Mouse (Mus musculus): ENCODE data around the gene Ppp1r9a. TPM values are rescaled to one million over a fixed set of nuclear protein-coding genes. Genes with fewer than 3 reads are reported as not detected.
"Not testable (repeated sequence)": the region's sequence is repeated elsewhere in the genome, so short reads cannot be mapped to it uniquely, and the experiment has no call there.

The Ppp1r9a gene
- polyA plus RNA-seq, 1 experiment from 2014 or later = 17.8 TPM

GRCm38 (mm10) chr6:4923791-4924190 is 21.1 kb downstream of the Ppp1r9a start:
- not testable (repeated sequence) for H3K9me3 ChIP-seq; H3K27me3 ChIP-seq (replicated peaks; ENCODE audit: low read depth, poor library complexity, severe bottlenecking); H3K27ac ChIP-seq (replicated peaks); H3K4me3 ChIP-seq; DNase-seq (ENCODE audit: low spot score)
- Histone ChIP-seq H3K36me3 (replicated peaks) (peaks cover 26% of the 10 kb centered on the region), H3K4me1 (peaks cover 15% of the 10 kb centered on the region)

GRCm38 (mm10) chr6:4925966-4926687 is 23.4 kb downstream of the Ppp1r9a start:
- DNase-seq (ENCODE audit: low spot score) = no peak
- H3K4me3 ChIP-seq = no peak overlapping the region
- H3K9me3 ChIP-seq = no peaks in the 10 kb centered on the region
- H3K36me3 ChIP-seq (replicated peaks) = peaks cover 10% of the 10 kb centered on the region
- peaks cover 21% of the 10 kb centered on the region for H3K4me1 ChIP-seq
- WGBS = 70% methylated on average over 14 of the region's 14 CpGs
- peak overlapping the region; percentile 12; the same call in 1 of the 2 replicates for H3K27ac ChIP-seq (replicated peaks)
- H3K27me3 ChIP-seq (replicated peaks; ENCODE audit: low read depth, poor library complexity, severe bottlenecking) = no peaks in the 10 kb centered on the region

- Histone ChIP-seq H3K27me3 (replicated peaks; ENCODE audit: low read depth, poor library complexity, severe bottlenecking) (no peaks in the 10 kb centered on the region), H3K4me1 (peaks cover 21% of the 10 kb centered on the region), H3K27ac (replicated peaks) (no peak overlapping the region), H3K4me3 (no peak overlapping the region), H3K36me3 (replicated peaks) (peaks cover under 1% of the 10 kb centered on the region; the same call in 1 of the 2 replicates), H3K9me3 (no peaks in the 10 kb centered on the region)
- DNase-seq (ENCODE audit: low spot score) = no peak
- WGBS = 80% methylated on average over 3 of the region's 3 CpGs
Observed at GRCm38 (mm10) chr6:4930321-4930720, 27.6 kb downstream of the Ppp1r9a start.

- peak overlapping the region; percentile 80 for H3K27ac ChIP-seq (replicated peaks)
- WGBS = 9% methylated on average over 3 of the region's 3 CpGs
- peak; percentile 36 for DNase-seq (ENCODE audit: low spot score)
Observed at GRCm38 (mm10) chr6:4938901-4939300, 36.2 kb downstream of the Ppp1r9a start.

GRCm38 (mm10) chr6:4940086-4940485 is 37.4 kb downstream of the Ppp1r9a start:
- no peak overlapping the region for H3K4me3 ChIP-seq
- peaks cover 49% of the 10 kb centered on the region for H3K4me1 ChIP-seq
- no peaks in the 10 kb centered on the region for H3K27me3 ChIP-seq (replicated peaks; ENCODE audit: low read depth, poor library complexity, severe bottlenecking)
- DNase-seq (ENCODE audit: low spot score) = no peak
- H3K27ac ChIP-seq (replicated peaks) = peak overlapping the region; percentile 80
- no peaks in the 10 kb centered on the region for H3K9me3 ChIP-seq
- peaks cover 5% of the 10 kb centered on the region; the same call in 1 of the 2 replicates for H3K36me3 ChIP-seq (replicated peaks)
- 49% methylated on average over 6 of the region's 6 CpGs for WGBS

More at GRCm38 (mm10) chr6:4938901-4939300, 36.2 kb downstream of the Ppp1r9a start:
- Histone ChIP-seq H3K9me3 (no peaks in the 10 kb centered on the region), H3K27me3 (replicated peaks; ENCODE audit: low read depth, poor library complexity, severe bottlenecking) (no peaks in the 10 kb centered on the region), H3K4me1 (peaks cover 49% of the 10 kb centered on the region), H3K4me3 (no peak overlapping the region), H3K36me3 (replicated peaks) (peaks cover 5% of the 10 kb centered on the region; the same call in 1 of the 2 replicates)

GRCm38 (mm10) chr6:4940639-4941038 is 37.9 kb downstream of the Ppp1r9a start:
- 93% methylated on average over 9 of the region's 9 CpGs for WGBS
- peak overlapping the region; percentile 76 for H3K27ac ChIP-seq (replicated peaks)
- no peak for DNase-seq (ENCODE audit: low spot score)

GRCm38 (mm10) chr6:4943821-4944220 is 41.1 kb downstream of the Ppp1r9a start:
- Histone ChIP-seq H3K4me1 (peaks cover 24% of the 10 kb centered on the region), H3K27ac (replicated peaks) (no peak overlapping the region), H3K9me3 (no peaks in the 10 kb centered on the region), H3K36me3 (replicated peaks) (peaks cover 5% of the 10 kb centered on the region; the same call in 1 of the 2 replicates), H3K4me3 (no peak overlapping the region), H3K27me3 (replicated peaks; ENCODE audit: low read depth, poor library complexity, severe bottlenecking) (no peaks in the 10 kb centered on the region)
- no peak for DNase-seq (ENCODE audit: low spot score)
- 96% methylated on average over 2 of the region's 2 CpGs for WGBS

More at GRCm38 (mm10) chr6:4940639-4941038, 37.9 kb downstream of the Ppp1r9a start:
- no peak overlapping the region for H3K4me3 ChIP-seq
- H3K9me3 ChIP-seq = no peaks in the 10 kb centered on the region
- H3K36me3 ChIP-seq (replicated peaks) = peaks cover 5% of the 10 kb centered on the region; the same call in 1 of the 2 replicates
- peaks cover 47% of the 10 kb centered on the region for H3K4me1 ChIP-seq
- H3K27me3 ChIP-seq (replicated peaks; ENCODE audit: low read depth, poor library complexity, severe bottlenecking) = no peaks in the 10 kb centered on the region

- WGBS = 91% methylated on average over 4 of the region's 4 CpGs
- no peaks in the 10 kb centered on the region for H3K27me3 ChIP-seq (replicated peaks; ENCODE audit: low read depth, poor library complexity, severe bottlenecking)
- no peaks in the 10 kb centered on the region for H3K36me3 ChIP-seq (replicated peaks)
- DNase-seq (ENCODE audit: low spot score) = no peak
- H3K4me1 ChIP-seq = peaks cover 45% of the 10 kb centered on the region
- H3K9me3 ChIP-seq = no peaks in the 10 kb centered on the region
- H3K27ac ChIP-seq (replicated peaks) = peak overlapping the region; percentile 65
- H3K4me3 ChIP-seq = no peak overlapping the region
Observed at GRCm38 (mm10) chr6:4948056-4948455, 45.3 kb downstream of the Ppp1r9a start.

- peak; percentile 53 for DNase-seq (ENCODE audit: low spot score)
- H3K4me1 ChIP-seq = peaks cover 49% of the 10 kb centered on the region
- H3K36me3 ChIP-seq (replicated peaks) = no peaks in the 10 kb centered on the region
- H3K4me3 ChIP-seq = no peak overlapping the region
- H3K9me3 ChIP-seq = no peaks in the 10 kb centered on the region
- H3K27ac ChIP-seq (replicated peaks) = peak overlapping the region; percentile 7; the same call in 1 of the 2 replicates
- WGBS = 41% methylated on average over 4 of the region's 4 CpGs
- no peaks in the 10 kb centered on the region for H3K27me3 ChIP-seq (replicated peaks; ENCODE audit: low read depth, poor library complexity, severe bottlenecking)
Observed at GRCm38 (mm10) chr6:4949701-4950100, 47.0 kb downstream of the Ppp1r9a start.

GRCm38 (mm10) chr6:4953028-4953719 is 50.5 kb downstream of the Ppp1r9a start:
- peak overlapping the region; percentile 62 for H3K27ac ChIP-seq (replicated peaks)
- 62% methylated on average over 14 of the region's 14 CpGs for whole genome bisulfite sequencing
- H3K4me1 ChIP-seq = peaks cover 46% of the 10 kb centered on the region
- H3K36me3 ChIP-seq (replicated peaks) = 0 out of 2 replicates have a peak, but pooled peaks cover 4% of the 10 kb centered on the region
- H3K27me3 ChIP-seq (replicated peaks; ENCODE audit: low read depth, poor library complexity, severe bottlenecking) = no peaks in the 10 kb centered on the region
- peak; percentile 37 for DNase-seq (ENCODE audit: low spot score)
- no peaks in the 10 kb centered on the region for H3K9me3 ChIP-seq
- no peak overlapping the region for H3K4me3 ChIP-seq

GRCm38 (mm10) chr6:4956651-4957050 is 53.9 kb downstream of the Ppp1r9a start:
- DNase-seq (ENCODE audit: low spot score) = no peak
- no peak overlapping the region for H3K27ac ChIP-seq (replicated peaks)
- 81% methylated on average over 6 of the region's 6 CpGs for WGBS
- H3K4me3 ChIP-seq = no peak overlapping the region
- no peaks in the 10 kb centered on the region for H3K27me3 ChIP-seq (replicated peaks; ENCODE audit: low read depth, poor library complexity, severe bottlenecking)
- H3K36me3 ChIP-seq (replicated peaks) = 0 out of 2 replicates have a peak, but pooled peaks cover 4% of the 10 kb centered on the region
- H3K4me1 ChIP-seq = peaks cover 17% of the 10 kb centered on the region
- no peaks in the 10 kb centered on the region for H3K9me3 ChIP-seq

GRCm38 (mm10) chr6:4962197-4962596 is 59.5 kb downstream of the Ppp1r9a start:
- H3K4me1 ChIP-seq = peaks cover 12% of the 10 kb centered on the region
- H3K36me3 ChIP-seq (replicated peaks) = no peaks in the 10 kb centered on the region; the same call in 1 of the 2 replicates
- 84% methylated on average over 4 of the region's 4 CpGs for WGBS
- H3K9me3 ChIP-seq = no peaks in the 10 kb centered on the region
- DNase-seq (ENCODE audit: low spot score) = no peak
- H3K4me3 ChIP-seq = no peak overlapping the region
- H3K27ac ChIP-seq (replicated peaks) = no peak overlapping the region
- no peaks in the 10 kb centered on the region for H3K27me3 ChIP-seq (replicated peaks; ENCODE audit: low read depth, poor library complexity, severe bottlenecking)
